ENCODE assay signal across 8 mouse cellular contexts in genomic region chrX:101429976-101430375, GRCm38 (mm10). TPM values are rescaled to one million over a fixed set of nuclear protein-coding genes. Genes with fewer than 3 reads are reported as not detected.
DNase-seq lines count a peak whose midpoint lies in the region; ATAC-seq and TF ChIP-seq lines count a peak whose summit lies in the region.

No protein-coding gene starts in this region.

- H3K27ac ChIP-seq in cerebellum, adult 2 months (ENCODE audit: insufficient read depth, low read length), result peak overlapping the region; percentile 82; the same call in 1 of the 2 replicates
- H3K27ac ChIP-seq in thymus, adult 2 months (ENCODE audit: control insufficient read depth, insufficient read depth, low read length), result peak overlapping the region; percentile 71
- peak overlapping the region; percentile 94 for H3K27ac ChIP-seq in heart, embryonic 16.5 days (ENCODE audit: low read length)
- H3K27ac ChIP-seq in liver, embryonic 16.5 days (ENCODE audit: low read length), result peak overlapping the region; percentile 83
- peak overlapping the region; percentile 96 for H3K27ac ChIP-seq in stomach, postnatal 0 days (replicated peaks)

- peak overlapping the region; percentile 89 for H3K9ac ChIP-seq in heart, embryonic 16.5 days (ENCODE audit: low read length)
- H3K9ac ChIP-seq in liver, embryonic 16.5 days (ENCODE audit: low read depth, low read length), result peak overlapping the region; percentile 80
- H3K9ac ChIP-seq in stomach, postnatal 0 days (ENCODE audit: low read length), result peak overlapping the region; percentile 80

- peak overlapping the region; percentile 58 for H3K4me2 ChIP-seq in heart, embryonic 16.5 days (ENCODE audit: low read depth, low read length)
- peak overlapping the region; percentile 57 for H3K4me2 ChIP-seq in liver, embryonic 16.5 days (ENCODE audit: low read depth, low read length)
- peak overlapping the region; percentile 44 for H3K4me2 ChIP-seq in stomach, postnatal 0 days (replicated peaks; ENCODE audit: low read depth)

- H3K4me3 ChIP-seq in cerebellum, adult 2 months (replicated peaks; ENCODE audit: insufficient read depth, low read depth, low read length), result peak overlapping the region; percentile 95
- peak overlapping the region; percentile 88 for H3K4me3 ChIP-seq in thymus, adult 2 months (ENCODE audit: control insufficient read depth, insufficient read depth, low read length)
- peak overlapping the region; percentile 65 for H3K4me3 ChIP-seq in heart, embryonic 16.5 days (ENCODE audit: low read length)
- peak overlapping the region; percentile 77 for H3K4me3 ChIP-seq in liver, embryonic 16.5 days (ENCODE audit: low read depth, low read length)
- peak overlapping the region; percentile 60 for H3K4me3 ChIP-seq in stomach, postnatal 0 days (ENCODE audit: low read depth, low read length)

- H3K36me3 ChIP-seq in thymus, adult 2 months (ENCODE audit: control insufficient read depth, insufficient read depth, low read length), result peaks cover 8% of the 10 kb centered on the region; the same call in 1 of the 2 replicates
- peaks cover 5% of the 10 kb centered on the region; the same call in 1 of the 2 replicates for H3K36me3 ChIP-seq in heart, embryonic 16.5 days (ENCODE audit: control insufficient read depth, insufficient read depth)
- H3K36me3 ChIP-seq in liver, embryonic 16.5 days (ENCODE audit: control insufficient read depth, insufficient read depth), result no peaks in the 10 kb centered on the region
- no peaks in the 10 kb centered on the region for H3K36me3 ChIP-seq in stomach, postnatal 0 days (ENCODE audit: control insufficient read depth, insufficient read depth, low read length)

- no peaks in the 10 kb centered on the region; the same call in 1 of the 2 replicates for H3K4me1 ChIP-seq in cerebellum, adult 2 months (ENCODE audit: control insufficient read depth, insufficient read depth, low read length)
- H3K4me1 ChIP-seq in thymus, adult 2 months (replicated peaks; ENCODE audit: control insufficient read depth, insufficient read depth, low read length), result no peaks in the 10 kb centered on the region; the same call in 1 of the 2 replicates
- no peaks in the 10 kb centered on the region; the same call in 1 of the 2 replicates for H3K4me1 ChIP-seq in heart, embryonic 16.5 days (ENCODE audit: control insufficient read depth, insufficient read depth, low read length)
- no peaks in the 10 kb centered on the region; the same call in 1 of the 2 replicates for H3K4me1 ChIP-seq in liver, embryonic 16.5 days (ENCODE audit: control insufficient read depth, low read depth, low read length)
- no peaks in the 10 kb centered on the region for H3K4me1 ChIP-seq in stomach, postnatal 0 days (replicated peaks; ENCODE audit: control insufficient read depth, insufficient read depth)

- 11% methylated on average over 14 of the region's 14 CpGs for WGBS in cerebellum, adult 2 months
- WGBS in thymus, adult 2 months, result 7% methylated on average over 14 of the region's 14 CpGs
- 20% methylated on average over 14 of the region's 14 CpGs for WGBS in heart, embryonic 16.5 days
- 19% methylated on average over 14 of the region's 14 CpGs for WGBS in liver, embryonic 16.5 days (ENCODE audit: insufficient replicate concordance)
- 13% methylated on average over 14 of the region's 14 CpGs for WGBS in stomach, postnatal 0 days

- TF ChIP-seq EP300 in stomach, postnatal 0 days (optimal IDR thresholded peaks at IDR 0.05), result no peak

- no peaks in the 10 kb centered on the region; the same call in 1 of the 2 replicates for H3K27me3 ChIP-seq in cerebellum, adult 2 months (ENCODE audit: control insufficient read depth, insufficient read depth, low read length)
- no peaks in the 10 kb centered on the region for H3K27me3 ChIP-seq in thymus, adult 2 months (ENCODE audit: control insufficient read depth, insufficient read depth, low read length)
- no peaks in the 10 kb centered on the region for H3K27me3 ChIP-seq in heart, embryonic 16.5 days (ENCODE audit: control insufficient read depth, insufficient read depth, low read length)
- H3K27me3 ChIP-seq in liver, embryonic 16.5 days (ENCODE audit: control insufficient read depth, insufficient read depth, low read depth, low read length), result no peaks in the 10 kb centered on the region
- no peaks in the 10 kb centered on the region for H3K27me3 ChIP-seq in stomach, postnatal 0 days (ENCODE audit: control insufficient read depth, insufficient read depth, low read length)

- TF ChIP-seq CTCF in cerebellum, adult 2 months (IDR thresholded peaks at IDR 0.05; ENCODE audit: borderline replicate concordance, insufficient read depth, low read depth, low read length), result no peak
- TF ChIP-seq CTCF in thymus, adult 2 months (IDR thresholded peaks at IDR 0.05; ENCODE audit: borderline replicate concordance, control insufficient read depth, extremely low read depth, insufficient read depth, low read length, poor library complexity), result no peak
- TF ChIP-seq CTCF in stomach, postnatal 0 days (IDR thresholded peaks at IDR 0.05; ENCODE audit: low read depth), result no peak

- no peaks in the 10 kb centered on the region for H3K9me3 ChIP-seq in heart, embryonic 16.5 days (replicated peaks; ENCODE audit: control insufficient read depth, low read length)
- no peaks in the 10 kb centered on the region for H3K9me3 ChIP-seq in liver, embryonic 16.5 days (replicated peaks; ENCODE audit: control insufficient read depth, low read length)
- no peaks in the 10 kb centered on the region for H3K9me3 ChIP-seq in stomach, postnatal 0 days (ENCODE audit: control insufficient read depth, low read length)

- peak; percentile 50 for ATAC-seq in heart, embryonic 16.5 days (replicated peaks; ENCODE audit: extremely low read depth, insufficient read depth, low FRiP score)
- peak; percentile 34 for ATAC-seq in liver, embryonic 16.5 days (ENCODE audit: low read depth)
- peak; percentile 55 for ATAC-seq in stomach, postnatal 0 days (ENCODE audit: low FRiP score, low TSS enrichment)

- no peak for DNase-seq in cerebellum, adult 2 months
- no peak for DNase-seq in cerebellum, adult 11 months
- no peak for DNase-seq in thymus, adult 2 months
- DNase-seq in thymus, postnatal 25 days, result no peak
- no peak for DNase-seq in stomach, postnatal 0 days (ENCODE audit: low spot score)
- DNase-seq in gastrocnemius, postnatal 10 days, result no peak

- no peak for TF ChIP-seq POLR2A in cerebellum, adult 2 months (IDR thresholded peaks at IDR 0.05; ENCODE audit: borderline replicate concordance, insufficient read depth, low read length)
- no peak for TF ChIP-seq POLR2A in thymus, adult 2 months (IDR thresholded peaks at IDR 0.05; ENCODE audit: control insufficient read depth, extremely low read depth, insufficient read depth, low read length, poor library complexity)

RNA-seq across cellular contexts. Expression of gene Nono, which starts 0.9 kb away (rescaled TPM):
- 129 and 136 TPM in 2 replicates for polyA plus RNA-seq in cerebellum, adult 2 months (2012; rRNA removed)
- polyA plus RNA-seq in thymus, adult 2 months (2012; rRNA removed), result 255 and 269 TPM in 2 replicates
- 237 and 264 TPM in 2 replicates for polyA plus RNA-seq in heart, embryonic 16.5 days (2015; fragmentation: Nextera tagmentation; extraction: Ambion mirVana)
- polyA plus RNA-seq in liver, embryonic 16.5 days (2015; fragmentation: Nextera tagmentation; extraction: Ambion mirVana), result 93.5 and 101 TPM in 2 replicates
- polyA plus RNA-seq in stomach, postnatal 0 days (2015; fragmentation: Nextera tagmentation; extraction: Ambion mirVana), result 107 and 119 TPM in 2 replicates
- total RNA-seq in gastrocnemius, postnatal 10 days (2021), result 10 to 100 TPM; 91.9 to 98.8 TPM

RNA-seq across cellular contexts. Expression of gene Zmym3, which starts 9.3 kb away (rescaled TPM):
- polyA plus RNA-seq in cerebellum, adult 2 months (2012; rRNA removed), result 148 and 174 TPM in 2 replicates
- polyA plus RNA-seq in thymus, adult 2 months (2012; rRNA removed), result 51.2 and 54.5 TPM in 2 replicates
- 23.5 and 25.6 TPM in 2 replicates for polyA plus RNA-seq in heart, embryonic 16.5 days (2015; fragmentation: Nextera tagmentation; extraction: Ambion mirVana)
- polyA plus RNA-seq in liver, embryonic 16.5 days (2015; fragmentation: Nextera tagmentation; extraction: Ambion mirVana), result 6.1 and 6.5 TPM in 2 replicates
- 12.2 and 13.2 TPM in 2 replicates for polyA plus RNA-seq in stomach, postnatal 0 days (2015; fragmentation: Nextera tagmentation; extraction: Ambion mirVana)
- total RNA-seq in gastrocnemius, postnatal 10 days (2021), result 10 to 100 TPM; 10.1 to 21.4 TPM

RNA-seq across cellular contexts. Expression of gene Itgb1bp2, which starts 18.9 kb away (rescaled TPM):
- polyA plus RNA-seq in cerebellum, adult 2 months (2012; rRNA removed), result 2.0 and 2.9 TPM in 2 replicates
- polyA plus RNA-seq in thymus, adult 2 months (2012; rRNA removed), result 0.87 and 8.2 TPM in 2 replicates
- polyA plus RNA-seq in heart, embryonic 16.5 days (2015; fragmentation: Nextera tagmentation; extraction: Ambion mirVana), result 105 and 106 TPM in 2 replicates
- polyA plus RNA-seq in liver, embryonic 16.5 days (2015; fragmentation: Nextera tagmentation; extraction: Ambion mirVana), result 2.8 and 6.5 TPM in 2 replicates
- 1.2 and 1.8 TPM in 2 replicates for polyA plus RNA-seq in stomach, postnatal 0 days (2015; fragmentation: Nextera tagmentation; extraction: Ambion mirVana)
- 100 to 1,000 TPM; 531 to 549 TPM for total RNA-seq in gastrocnemius, postnatal 10 days (2021)

RNA-seq across cellular contexts. Expression of gene Gjb1, which starts 53.8 kb away (rescaled TPM):
- polyA plus RNA-seq in cerebellum, adult 2 months (2012; rRNA removed), result 69.2 and 83.3 TPM in 2 replicates
- 0.20 and 2.5 TPM in 2 replicates for polyA plus RNA-seq in thymus, adult 2 months (2012; rRNA removed)
- 0.10 and 0.60 TPM in 2 replicates for polyA plus RNA-seq in heart, embryonic 16.5 days (2015; fragmentation: Nextera tagmentation; extraction: Ambion mirVana)
- 147 and 174 TPM in 2 replicates for polyA plus RNA-seq in liver, embryonic 16.5 days (2015; fragmentation: Nextera tagmentation; extraction: Ambion mirVana)
- 49.0 and 52.2 TPM in 2 replicates for polyA plus RNA-seq in stomach, postnatal 0 days (2015; fragmentation: Nextera tagmentation; extraction: Ambion mirVana)
- 1 to 10 TPM; 1.8 to 2.1 TPM for total RNA-seq in gastrocnemius, postnatal 10 days (2021)

Comparison
In these comparisons a context has a peak if more than half of its experiments do, and no peak if none do; other contexts are left out.
1. RNA of gene Itgb1bp2, which starts 18.9 kb away (polyA plus RNA-seq): 105 to 106 TPM in heart, embryonic 16.5 days; 0.87 to 8.2 TPM in thymus, adult 2 months, 2.8 to 6.5 TPM in liver, embryonic 16.5 days, 2.0 to 2.9 TPM in cerebellum, adult 2 months and 1.2 to 1.8 TPM in stomach, postnatal 0 days; every median in the first group is over 10 times any median in the second.
2. Peak in every context shown above with its lines, with median percentiles within 50 percentile points of each other: H3K27ac ChIP-seq, H3K4me3 ChIP-seq, ATAC-seq, H3K4me2 ChIP-seq and H3K9ac ChIP-seq.